Mouse (Mus musculus): ENCODE measurements at regions not wholly inside any gene's neighbourhood (a gene's known extent, or its start where the extent isn't known, plus 50 kb on each side); places are given as distances from the start of the nearest gene placed in this dataset.

GRCm38 (mm10) chrX:47330969-47331368, 561.8 kb downstream of the Smarca1 start:
- H3K27me3 ChIP-seq (ENCODE audit: low read depth, poor library complexity, severe bottlenecking) = no peaks in the 10 kb centered on the region
- H3K9me3 ChIP-seq (replicated peaks) = no peaks in the 10 kb centered on the region
- H3K36me3 ChIP-seq = no peaks in the 10 kb centered on the region
- no peak overlapping the region for H3K27ac ChIP-seq (replicated peaks)
- H3K4me3 ChIP-seq = no peak overlapping the region
- no peak for DNase-seq (ENCODE audit: low spot score)
- WGBS = 80% methylated on average over 1 of the region's 1 CpGs
- H3K4me1 ChIP-seq = no peaks in the 10 kb centered on the region

- no peak overlapping the region for H3K4me3 ChIP-seq
- H3K27ac ChIP-seq (replicated peaks) = no peak overlapping the region
- no peaks in the 10 kb centered on the region for H3K4me1 ChIP-seq
- DNase-seq (ENCODE audit: low spot score) = no peak
- no peaks in the 10 kb centered on the region for H3K36me3 ChIP-seq
- H3K9me3 ChIP-seq (replicated peaks) = no peaks in the 10 kb centered on the region
- no peaks in the 10 kb centered on the region for H3K27me3 ChIP-seq (ENCODE audit: low read depth, poor library complexity, severe bottlenecking)
Measured at GRCm38 (mm10) chrX:47328817-47329216, 564.0 kb downstream of the Smarca1 start.

- Histone ChIP-seq H3K9me3 (replicated peaks) (no peaks in the 10 kb centered on the region), H3K36me3 (no peaks in the 10 kb centered on the region), H3K4me3 (no peak overlapping the region), H3K27ac (replicated peaks) (no peak overlapping the region), H3K4me1 (peaks cover 4% of the 10 kb centered on the region; the same call in 1 of the 2 replicates), H3K27me3 (ENCODE audit: low read depth, poor library complexity, severe bottlenecking) (no peaks in the 10 kb centered on the region)
- 53% methylated on average over 3 of the region's 3 CpGs for WGBS
- DNase-seq (ENCODE audit: low spot score) = no peak
Measured at GRCm38 (mm10) chrX:47315810-47316209, 577.0 kb downstream of the Smarca1 start.

- Histone ChIP-seq H3K9me3 (replicated peaks) (no peaks in the 10 kb centered on the region), H3K4me1 (no peaks in the 10 kb centered on the region), H3K27me3 (ENCODE audit: low read depth, poor library complexity, severe bottlenecking) (no peaks in the 10 kb centered on the region), H3K4me3 (no peak overlapping the region), H3K36me3 (no peaks in the 10 kb centered on the region), H3K27ac (replicated peaks) (no peak overlapping the region)
- WGBS = 84% methylated on average over 2 of the region's 2 CpGs
- no peak for DNase-seq (ENCODE audit: low spot score)
Measured at GRCm38 (mm10) chrX:47307140-47307539, 585.6 kb downstream of the Smarca1 start.

- 19% methylated on average over 2 of the region's 2 CpGs for WGBS
- Histone ChIP-seq H3K9me3 (replicated peaks) (no peaks in the 10 kb centered on the region), H3K27me3 (ENCODE audit: low read depth, poor library complexity, severe bottlenecking) (no peaks in the 10 kb centered on the region), H3K27ac (replicated peaks) (no peak overlapping the region), H3K36me3 (no peaks in the 10 kb centered on the region), H3K4me1 (no peaks in the 10 kb centered on the region), H3K4me3 (no peak overlapping the region)
- DNase-seq (ENCODE audit: low spot score) = no peak
Measured at GRCm38 (mm10) chrX:47303547-47303946, 589.2 kb downstream of the Smarca1 start.

GRCm38 (mm10) chrX:47292548-47293147, 600.1 kb downstream of the Smarca1 start:
- H3K27me3 ChIP-seq (ENCODE audit: low read depth, poor library complexity, severe bottlenecking) = no peaks in the 10 kb centered on the region
- no peaks in the 10 kb centered on the region for H3K4me1 ChIP-seq
- H3K36me3 ChIP-seq = no peaks in the 10 kb centered on the region
- peak; percentile 43 for DNase-seq (ENCODE audit: low spot score)
- no peak overlapping the region for H3K27ac ChIP-seq (replicated peaks)
- no peak overlapping the region for H3K4me3 ChIP-seq
- H3K9me3 ChIP-seq (replicated peaks) = no peaks in the 10 kb centered on the region
